Mouse (Mus musculus) gastrocnemius, postnatal 10 days (tissue): Measurements from ENCODE around the gene Zdhhc21. TPM values are rescaled to one million over a fixed set of nuclear protein-coding genes. Genes with fewer than 3 reads are reported as not detected.

Source experiments
- DNase-seq: peaks from one replicate; pipeline ENCODE4 v3.0.0; 2021; ENCODE audit warnings: mixed read lengths
- total RNA-seq, 2 experiments: library from RNA; stranded (reverse); gene quantifications; 2 replicates each; pipeline ENCODE4 v1.2.3; 2021

The Zdhhc21 gene
- total RNA-seq, 2 experiments from 2014 or later, result 11.3 to 12.4 TPM

- no peak for DNase-seq
Measured at GRCm38 (mm10) chr4:82864974-82865699, 5.4 kb upstream of the Zdhhc21 start.

- no peak for DNase-seq
Measured at GRCm38 (mm10) chr4:82863316-82863715, 3.6 kb upstream of the Zdhhc21 start.

- DNase-seq, result no peak
Measured at GRCm38 (mm10) chr4:82861451-82861850, 1.7 kb upstream of the Zdhhc21 start.

- DNase-seq, result no peak
Measured at GRCm38 (mm10) chr4:82860566-82860965, 808 bp upstream of the Zdhhc21 start.

- no peak for DNase-seq
Measured at GRCm38 (mm10) chr4:82858431-82859010, 1.2 kb downstream of the Zdhhc21 start.

GRCm38 (mm10) chr4:82856986-82857385, 2.8 kb downstream of the Zdhhc21 start:
- DNase-seq, result no peak

GRCm38 (mm10) chr4:82853809-82854208, 5.9 kb downstream of the Zdhhc21 start:
- no peak for DNase-seq

- DNase-seq, result no peak
Measured at GRCm38 (mm10) chr4:82848552-82849234, 11.1 kb downstream of the Zdhhc21 start.

GRCm38 (mm10) chr4:82837526-82838240, 22.1 kb downstream of the Zdhhc21 start:
- no peak for DNase-seq

GRCm38 (mm10) chr4:82831155-82831554, 28.6 kb downstream of the Zdhhc21 start:
- DNase-seq, result no peak

- no peak for DNase-seq
Measured at GRCm38 (mm10) chr4:82829429-82829828, 30.3 kb downstream of the Zdhhc21 start.

GRCm38 (mm10) chr4:82827001-82827400, 32.8 kb downstream of the Zdhhc21 start:
- DNase-seq, result no peak

GRCm38 (mm10) chr4:82817833-82818232, 41.9 kb downstream of the Zdhhc21 start:
- no peak for DNase-seq

- DNase-seq, result no peak
Measured at GRCm38 (mm10) chr4:82816351-82816750, 43.4 kb downstream of the Zdhhc21 start.

- DNase-seq, result no peak
Measured at GRCm38 (mm10) chr4:82815296-82815695, 44.5 kb downstream of the Zdhhc21 start.

- no peak for DNase-seq
Measured at GRCm38 (mm10) chr4:82813356-82813755, 46.4 kb downstream of the Zdhhc21 start.

- no peak for DNase-seq
Measured at GRCm38 (mm10) chr4:82807811-82808210, 51.9 kb downstream of the Zdhhc21 start.

GRCm38 (mm10) chr4:82806176-82806757, 53.5 kb downstream of the Zdhhc21 start:
- no peak for DNase-seq

- DNase-seq, result no peak
Measured at GRCm38 (mm10) chr4:82804019-82804418, 55.7 kb downstream of the Zdhhc21 start.

- no peak for DNase-seq
Measured at GRCm38 (mm10) chr4:82793608-82794007, 66.2 kb downstream of the Zdhhc21 start.

GRCm38 (mm10) chr4:82792906-82793580, 66.7 kb downstream of the Zdhhc21 start:
- DNase-seq, result no peak
